Mouse (Mus musculus): ENCODE results near the gene Pop5.
A peak's percentile ranks its signal among the peaks of the same experiment; 100 is the strongest.

Pop5 gene

GRCm38 (mm10) chr5:115235786-115236263, at the start of gene Pop5:
Pop5 (plus strand) TSS chr5:115235836.
- DNase-seq (ENCODE audit: low read depth, low spot score): peak; percentile 74

DNA sequence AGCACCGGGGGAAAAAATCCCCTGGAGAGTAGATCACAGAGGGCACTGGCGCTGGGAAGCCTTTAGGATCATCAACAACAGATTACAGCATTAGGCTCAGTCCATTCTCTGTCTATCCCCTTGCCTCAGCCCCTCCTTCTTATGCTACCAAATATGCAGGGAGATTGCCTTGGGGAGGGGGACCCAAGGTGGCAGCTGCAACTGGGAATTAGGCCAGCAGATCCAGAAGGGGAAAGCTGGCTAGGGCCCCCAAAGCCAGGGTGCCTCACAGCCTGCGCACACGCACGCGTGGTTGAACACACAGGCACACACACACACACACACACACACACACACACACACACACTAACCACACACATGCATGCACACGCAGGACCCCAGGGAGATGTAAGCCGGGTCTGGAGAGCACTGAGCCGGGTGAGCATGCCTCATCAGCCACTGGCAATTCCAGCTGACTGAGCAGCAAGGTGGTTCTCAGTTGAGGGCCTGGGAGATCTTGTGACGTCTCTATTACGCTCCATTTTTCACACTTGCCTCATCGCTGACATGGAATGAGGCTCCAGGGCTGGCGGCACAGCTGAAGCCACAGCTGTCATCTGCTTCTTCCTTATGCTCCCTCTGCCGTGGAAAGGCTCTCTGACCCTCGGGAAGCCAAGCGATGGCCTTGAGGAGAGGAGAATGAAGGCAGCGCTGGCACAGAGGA, 49.1 kb upstream of the Pop5 start:
- peak; percentile 53 for DNase-seq (ENCODE audit: low read depth, low spot score)

DNA sequence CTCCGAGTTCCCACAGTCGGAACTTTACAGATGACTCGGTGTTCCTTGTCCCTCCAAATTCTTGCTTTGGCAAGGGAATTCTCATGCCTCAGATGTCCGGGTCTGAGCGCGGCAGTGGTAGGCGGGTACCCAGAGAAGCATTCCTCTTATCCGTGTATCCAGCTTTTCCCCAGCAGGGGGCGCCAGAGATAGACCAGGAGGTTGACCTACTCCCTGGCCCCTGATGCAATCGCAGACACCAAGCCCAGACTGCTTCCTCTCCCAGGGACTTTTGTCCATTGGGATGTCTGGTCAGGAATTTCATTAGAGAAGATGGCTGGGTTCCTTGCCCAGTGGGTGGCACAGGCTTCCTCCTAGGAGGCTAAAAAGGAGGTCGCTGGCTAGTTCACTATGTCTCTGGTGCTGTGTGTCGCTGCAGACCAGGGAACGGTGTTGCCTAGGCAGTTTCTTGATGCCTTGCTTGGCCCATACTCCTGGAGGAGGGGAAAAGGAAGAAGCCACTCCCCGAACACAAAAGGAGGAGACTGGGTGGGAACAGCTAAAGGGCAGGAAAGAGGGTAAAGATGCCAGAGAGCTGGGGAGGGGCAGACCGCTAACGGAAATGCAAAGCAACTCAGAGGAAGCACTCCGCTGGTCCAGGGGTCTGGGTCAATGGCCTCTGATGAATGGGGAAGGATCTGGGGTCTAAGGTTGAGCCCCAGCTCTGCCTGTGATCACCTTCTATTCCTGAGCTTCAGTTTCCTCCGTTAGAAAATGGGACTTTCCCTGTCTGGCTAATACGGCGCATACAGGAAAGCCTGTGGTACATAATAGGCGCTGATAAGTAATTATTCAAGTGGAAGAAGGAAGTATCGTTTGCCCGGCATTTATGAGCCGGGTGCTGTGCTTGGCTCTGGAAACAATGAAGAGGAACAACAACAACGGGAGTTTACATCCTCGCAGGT, 48.2 kb upstream of the Pop5 start:
- peak; percentile 78 for DNase-seq (ENCODE audit: low read depth, low spot score)

- no peak for DNase-seq (ENCODE audit: low read depth, low spot score)
Observed at GRCm38 (mm10) chr5:115188824-115189223, 46.8 kb upstream of the Pop5 start.

DNA sequence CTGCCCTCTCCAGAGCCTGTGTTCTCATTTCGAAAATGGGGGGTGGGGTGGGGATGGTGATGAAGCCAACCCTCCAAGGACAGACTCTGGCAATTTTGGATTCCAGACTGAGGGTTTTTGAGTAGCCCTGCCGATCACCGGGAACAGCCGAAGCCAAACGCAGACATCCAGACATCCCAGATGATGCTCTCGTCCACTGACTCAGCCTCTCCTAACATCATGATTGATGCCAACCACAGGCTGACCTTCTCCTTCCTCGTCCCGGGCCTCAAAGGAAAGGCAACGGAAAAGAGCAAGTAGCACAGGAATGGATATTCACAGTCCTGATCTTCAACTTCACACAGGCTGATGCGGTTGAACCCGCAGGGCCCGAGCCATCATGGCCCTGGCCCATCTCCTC, 45.6 kb upstream of the Pop5 start:
- DNase-seq (ENCODE audit: low read depth, low spot score): no peak

GRCm38 (mm10) chr5:115191880-115192827, 43.5 kb upstream of the Pop5 start:
- DNase-seq (ENCODE audit: low read depth, low spot score): no peak

- DNase-seq (ENCODE audit: low read depth, low spot score): no peak
Observed at GRCm38 (mm10) chr5:115192828-115193195, 42.8 kb upstream of the Pop5 start.

- no peak for DNase-seq (ENCODE audit: low read depth, low spot score)
Observed at GRCm38 (mm10) chr5:115193226-115193625, 42.4 kb upstream of the Pop5 start.

DNA sequence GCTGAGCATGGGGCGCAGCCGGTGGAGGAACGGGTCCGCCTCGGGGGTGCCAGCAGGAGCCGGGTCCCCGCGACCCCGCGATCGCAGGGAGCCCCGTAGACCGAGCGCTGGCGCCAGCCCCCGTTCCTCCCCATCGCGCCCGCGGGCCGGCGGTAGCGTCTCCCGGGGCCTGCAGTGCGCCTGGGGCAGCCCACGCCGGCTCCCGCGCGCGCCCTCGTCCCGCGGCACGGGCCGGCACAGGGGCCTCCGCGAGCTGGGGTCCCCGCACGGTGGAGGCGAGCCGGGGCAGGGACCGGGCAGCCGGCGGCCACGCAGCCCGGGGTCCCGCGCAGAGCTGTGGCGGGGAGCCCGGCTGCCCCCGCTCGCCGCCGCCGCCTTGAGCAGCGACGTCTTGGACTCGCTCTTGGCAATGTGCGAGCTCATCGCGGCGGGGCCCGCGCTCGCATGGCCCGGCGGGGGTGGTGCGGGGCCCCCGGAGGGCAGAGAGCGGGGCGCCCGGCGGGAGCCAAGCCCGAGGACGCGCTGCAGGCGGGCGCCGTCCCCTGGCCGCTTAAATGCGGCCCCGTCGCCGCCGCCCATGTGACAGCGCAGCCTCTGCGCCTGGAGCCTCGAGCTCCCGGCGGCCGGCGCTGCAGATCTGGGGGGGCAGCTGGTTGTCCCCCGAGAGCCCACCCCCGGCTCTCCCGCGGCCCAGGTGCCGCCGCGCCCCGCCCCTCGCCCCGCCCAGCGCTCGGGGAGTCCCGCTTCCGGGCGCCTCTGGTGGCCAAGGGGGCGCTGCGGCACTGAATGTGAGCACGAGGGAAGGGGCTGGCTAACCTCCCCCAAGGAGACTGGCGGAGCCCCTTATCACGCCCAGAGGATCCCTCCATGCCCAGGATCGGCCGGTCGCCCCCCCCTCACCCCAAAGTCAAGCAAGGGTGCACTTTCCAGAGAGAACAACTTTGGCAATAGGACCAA, 41.7 kb upstream of the Pop5 start, which contains the start of gene Cabp1:
TSS of gene Cabp1 (minus strand) at position 713 of the 957 bp plus-strand sequence.
- DNase-seq (ENCODE audit: low read depth, low spot score): no peak

DNA sequence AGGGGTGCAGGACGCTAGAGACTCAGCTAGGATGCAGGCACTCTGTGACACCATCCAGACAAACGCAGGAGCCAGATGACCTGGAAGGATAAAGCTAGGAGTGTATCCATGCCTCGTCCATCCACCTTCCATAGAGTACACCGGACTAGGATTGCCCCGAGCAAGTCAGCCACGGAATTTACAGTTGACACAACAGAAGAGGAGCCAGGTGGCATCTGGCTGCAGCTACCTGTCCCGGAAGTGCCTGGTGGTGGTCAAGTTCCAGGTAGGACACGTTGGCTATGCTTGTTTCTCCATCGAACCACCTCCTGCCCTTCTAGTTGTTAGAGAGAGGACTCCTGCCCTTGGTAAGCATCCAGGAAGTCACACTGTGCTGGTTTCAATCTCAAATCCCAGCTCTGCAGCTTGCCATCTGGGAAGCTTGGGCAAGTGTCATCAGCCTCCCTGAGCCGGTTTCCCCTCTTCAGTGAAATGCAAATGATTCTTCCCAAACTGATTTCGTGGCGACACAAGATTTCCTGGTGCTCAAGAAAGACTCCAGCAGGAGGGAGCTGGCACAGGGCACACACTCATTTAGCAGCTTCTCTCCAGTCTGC, 40.9 kb upstream of the Pop5 start:
- no peak for DNase-seq (ENCODE audit: low read depth, low spot score)

DNA sequence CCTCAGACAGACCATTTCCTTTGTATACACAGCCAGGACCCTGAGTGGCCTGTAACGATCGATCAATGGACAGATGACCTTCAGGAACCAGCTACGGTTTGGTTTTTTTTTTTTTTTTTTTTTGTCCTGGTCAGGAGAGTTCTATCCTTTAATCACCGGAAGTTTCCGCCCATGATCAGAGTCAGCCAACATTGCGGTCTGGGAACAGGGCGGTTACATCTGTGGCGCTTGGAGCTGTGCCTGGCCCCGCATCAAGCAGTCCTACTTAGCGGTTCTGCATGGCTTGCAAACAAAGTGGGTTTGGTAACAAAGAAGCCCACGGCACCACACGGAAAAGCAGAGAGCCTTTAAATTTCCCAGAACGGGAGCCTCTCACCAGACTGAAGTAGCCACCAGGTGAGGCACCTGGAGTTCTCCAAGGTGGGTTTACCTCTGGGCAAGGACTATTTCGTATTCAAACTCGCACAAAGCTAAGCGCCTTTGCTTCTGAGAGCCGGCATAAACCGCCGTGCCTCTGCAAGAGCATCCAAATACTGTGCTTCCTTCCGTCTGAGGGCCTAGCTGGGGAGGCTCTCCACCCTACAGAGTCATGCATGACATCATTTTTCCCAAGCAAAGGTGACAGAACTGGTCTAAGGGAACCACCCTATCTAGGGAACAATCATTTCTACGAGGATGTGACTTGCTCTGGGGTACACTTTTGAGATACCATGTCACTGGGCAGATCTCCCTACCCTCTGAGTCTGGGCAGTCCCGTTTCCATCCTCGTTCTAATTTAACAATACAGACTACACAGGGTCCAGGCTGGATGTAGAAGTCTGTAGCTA, 31.7 kb upstream of the Pop5 start:
- DNase-seq (ENCODE audit: low read depth, low spot score): no peak

GRCm38 (mm10) chr5:115204562-115205311, 30.9 kb upstream of the Pop5 start:
- no peak for DNase-seq (ENCODE audit: low read depth, low spot score)

DNA sequence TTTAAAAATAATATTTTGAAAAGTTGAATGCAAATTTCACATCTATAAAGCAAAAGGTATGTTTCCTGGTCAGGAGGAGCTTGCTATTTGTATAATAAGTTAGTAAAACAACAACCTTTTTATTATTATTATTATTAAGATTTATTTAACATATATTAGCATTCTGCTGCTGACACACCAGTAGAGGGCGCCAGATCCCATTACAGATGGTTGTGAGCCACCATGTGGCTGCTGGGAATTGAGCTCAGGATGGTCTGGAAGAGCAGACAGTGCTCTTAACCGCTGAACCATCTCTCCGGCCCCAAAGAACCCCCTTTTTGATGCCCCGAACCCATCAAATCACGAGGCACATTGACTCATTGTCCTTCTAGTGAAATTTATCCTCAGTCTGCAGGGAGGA, 28.4 kb upstream of the Pop5 start:
- DNase-seq (ENCODE audit: low read depth, low spot score): no peak

DNA sequence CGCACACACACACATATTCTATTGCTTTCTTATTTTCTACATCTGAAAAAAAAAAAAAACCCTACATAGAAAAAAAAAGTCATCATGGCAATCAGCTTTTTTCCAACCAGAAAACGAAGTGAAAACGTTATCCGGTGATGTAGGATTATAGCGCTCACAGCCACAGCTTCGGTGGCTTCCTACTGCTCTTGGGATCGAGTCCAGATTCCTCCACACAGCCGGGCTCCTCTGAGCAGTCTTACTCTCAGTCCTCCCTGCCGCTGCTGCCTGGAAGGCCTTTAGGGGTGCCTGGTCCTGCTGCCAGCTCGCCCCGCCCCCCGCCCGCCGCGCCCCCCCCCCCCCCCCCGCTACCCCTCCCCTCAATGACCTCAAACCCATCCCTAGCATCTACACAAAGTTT, 27.7 kb upstream of the Pop5 start:
- DNase-seq (ENCODE audit: low read depth, low spot score): no peak

DNA sequence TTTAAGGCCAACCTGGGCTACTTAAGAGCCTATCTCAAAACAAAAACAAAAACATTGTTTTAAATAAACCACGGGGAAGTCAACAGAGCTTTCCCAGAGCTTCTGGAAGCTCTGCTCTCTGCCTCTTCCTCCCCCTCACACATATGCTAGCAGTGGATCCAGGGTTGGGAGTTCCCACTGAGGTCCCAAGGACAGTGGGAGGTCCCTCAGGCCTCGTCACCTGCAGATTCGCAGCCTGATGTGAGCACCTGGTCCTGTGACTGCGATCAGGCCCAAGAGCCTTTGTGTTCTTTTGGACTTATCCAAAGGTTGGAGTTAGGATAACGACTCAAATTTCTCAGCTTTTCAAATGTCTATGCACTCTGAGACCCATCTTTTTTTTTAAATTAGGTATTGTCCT, 27.0 kb upstream of the Pop5 start:
- no peak for DNase-seq (ENCODE audit: low read depth, low spot score)

DNA sequence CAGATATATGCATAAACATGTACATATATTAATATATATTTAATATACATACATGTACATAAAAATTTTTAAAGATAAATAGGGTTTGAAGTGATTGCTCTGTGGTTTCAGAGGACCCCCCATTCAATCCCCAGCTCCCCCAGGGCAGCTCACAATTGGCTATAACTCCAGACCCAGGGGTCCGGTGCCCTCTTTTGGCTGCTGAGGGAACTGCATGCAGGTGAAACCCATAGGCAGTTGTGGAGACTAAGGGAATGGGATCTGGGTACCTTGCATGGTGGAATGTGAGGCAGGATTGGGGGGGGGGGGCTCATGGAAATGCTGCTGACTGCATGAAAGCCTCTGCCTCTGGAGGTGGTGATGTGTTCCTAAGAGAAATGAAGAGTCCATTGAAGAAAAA, 25.3 kb upstream of the Pop5 start:
- no peak for DNase-seq (ENCODE audit: low read depth, low spot score)

- DNase-seq (ENCODE audit: low read depth, low spot score): no peak
Observed at GRCm38 (mm10) chr5:115212451-115212850, 23.2 kb upstream of the Pop5 start.

DNA sequence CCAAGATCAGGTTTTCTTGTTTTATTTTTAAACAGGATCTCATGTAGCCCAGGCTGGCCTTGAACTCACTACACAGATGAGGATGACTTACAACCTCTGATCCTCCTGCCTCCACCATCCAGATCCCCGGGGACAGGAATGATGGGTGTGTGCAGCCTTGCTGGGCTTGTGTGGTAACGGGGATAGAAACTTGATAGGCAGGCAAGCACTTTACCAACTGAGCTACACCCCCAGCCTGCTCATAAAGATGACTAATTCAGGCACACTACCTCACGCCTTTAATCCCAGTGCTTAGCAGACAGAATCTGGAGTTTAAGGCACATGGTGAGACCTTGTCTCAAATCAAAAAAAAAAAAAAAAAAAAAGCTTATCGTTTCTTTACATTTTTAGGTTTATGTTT, 22.8 kb upstream of the Pop5 start:
- DNase-seq (ENCODE audit: low read depth, low spot score): no peak

All from retina, adult 2 months (tissue).